Mouse (Mus musculus): ENCODE measurements at regions not wholly inside any gene's neighbourhood (a gene's known extent, or its start where the extent isn't known, plus 50 kb on each side); places are given as distances from the start of the nearest gene placed in this dataset.

DNA sequence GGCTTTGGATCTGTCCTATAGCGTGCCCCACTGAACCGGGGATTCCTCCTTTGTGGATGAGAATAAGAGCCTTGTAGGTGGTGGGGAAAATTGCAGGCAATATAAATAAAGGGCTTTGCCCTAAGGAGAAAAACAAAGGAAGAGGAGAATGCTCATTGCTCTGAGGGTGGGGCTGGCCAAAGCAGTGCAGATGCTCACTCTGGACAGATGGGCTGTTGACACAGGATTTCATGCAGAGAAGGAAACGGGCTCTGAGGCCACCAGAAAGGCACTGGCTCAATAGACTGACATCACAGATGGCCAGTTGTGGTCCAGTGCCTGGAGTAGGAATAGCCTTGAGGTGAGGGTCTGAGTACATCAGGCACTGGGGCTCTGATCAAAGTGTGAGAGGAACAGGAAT is 532.7 kb upstream of the Atp11b start:
- Histone ChIP-seq H3K27ac (ENCODE audit: low read depth, low read length) (no peak overlapping the region), H3K9me3 (ENCODE audit: low read length) (no peaks in the 10 kb centered on the region), H3K9ac (replicated peaks; ENCODE audit: low read length, poor library complexity, severe bottlenecking) (no peak overlapping the region), H3K4me2 (ENCODE audit: low read depth, low read length, poor library complexity, severe bottlenecking) (no peak overlapping the region), H3K4me1 (ENCODE audit: insufficient read depth, low read length) (no peaks in the 10 kb centered on the region; the same call in 1 of the 2 replicates), H3K27me3 (ENCODE audit: insufficient read depth, low read length) (no peaks in the 10 kb centered on the region), H3K4me3 (ENCODE audit: low read depth, low read length) (no peak overlapping the region), H3K36me3 (ENCODE audit: insufficient read depth, low read length) (no peaks in the 10 kb centered on the region)
- WGBS = 48% methylated on average over 3 of the region's 3 CpGs
- ATAC-seq (ENCODE audit: low FRiP score) = no peak
- DNase-seq (ENCODE audit: low spot score) = no peak
- TF ChIP-seq CTCF (IDR thresholded peaks at IDR 0.05) = no peak

DNA sequence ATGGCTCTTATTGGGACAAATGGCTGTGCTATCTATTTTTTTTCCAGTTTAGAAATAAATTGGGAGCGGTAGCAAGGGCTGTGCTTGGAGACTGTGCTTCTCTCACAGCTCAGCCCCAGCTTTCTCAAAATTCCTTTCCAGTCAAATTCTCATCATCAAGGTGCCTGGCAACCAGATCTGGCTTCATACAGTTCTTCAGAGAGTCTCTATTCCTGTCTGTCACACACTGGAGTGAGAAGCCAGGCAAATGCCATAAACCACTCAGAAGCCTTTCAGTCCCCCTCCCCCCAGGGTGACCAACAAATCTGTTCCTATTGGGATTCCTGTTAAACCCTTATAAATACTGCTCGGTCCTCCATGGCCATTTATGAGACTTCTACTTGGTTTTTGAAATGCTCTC is 531.7 kb upstream of the Atp11b start:
- no peaks in the 10 kb centered on the region; the same call in 1 of the 2 replicates for H3K4me1 ChIP-seq (ENCODE audit: insufficient read depth, low read length)
- H3K36me3 ChIP-seq (ENCODE audit: insufficient read depth, low read length) = no peaks in the 10 kb centered on the region
- H3K27me3 ChIP-seq (ENCODE audit: insufficient read depth, low read length) = no peaks in the 10 kb centered on the region
- DNase-seq (ENCODE audit: low spot score) (peak; percentile 44), ATAC-seq (ENCODE audit: low FRiP score) (no peak)
- H3K9me3 ChIP-seq (ENCODE audit: low read length) = no peaks in the 10 kb centered on the region
- no peak for TF ChIP-seq CTCF (IDR thresholded peaks at IDR 0.05)
- no peak overlapping the region for H3K4me2 ChIP-seq (ENCODE audit: low read depth, low read length, poor library complexity, severe bottlenecking)
- no peak overlapping the region for H3K4me3 ChIP-seq (ENCODE audit: low read depth, low read length)
- no peak overlapping the region for H3K27ac ChIP-seq (ENCODE audit: low read depth, low read length)
- H3K9ac ChIP-seq (replicated peaks; ENCODE audit: low read length, poor library complexity, severe bottlenecking) = no peak overlapping the region
- 50% methylated on average over 2 of the region's 2 CpGs for WGBS

DNA sequence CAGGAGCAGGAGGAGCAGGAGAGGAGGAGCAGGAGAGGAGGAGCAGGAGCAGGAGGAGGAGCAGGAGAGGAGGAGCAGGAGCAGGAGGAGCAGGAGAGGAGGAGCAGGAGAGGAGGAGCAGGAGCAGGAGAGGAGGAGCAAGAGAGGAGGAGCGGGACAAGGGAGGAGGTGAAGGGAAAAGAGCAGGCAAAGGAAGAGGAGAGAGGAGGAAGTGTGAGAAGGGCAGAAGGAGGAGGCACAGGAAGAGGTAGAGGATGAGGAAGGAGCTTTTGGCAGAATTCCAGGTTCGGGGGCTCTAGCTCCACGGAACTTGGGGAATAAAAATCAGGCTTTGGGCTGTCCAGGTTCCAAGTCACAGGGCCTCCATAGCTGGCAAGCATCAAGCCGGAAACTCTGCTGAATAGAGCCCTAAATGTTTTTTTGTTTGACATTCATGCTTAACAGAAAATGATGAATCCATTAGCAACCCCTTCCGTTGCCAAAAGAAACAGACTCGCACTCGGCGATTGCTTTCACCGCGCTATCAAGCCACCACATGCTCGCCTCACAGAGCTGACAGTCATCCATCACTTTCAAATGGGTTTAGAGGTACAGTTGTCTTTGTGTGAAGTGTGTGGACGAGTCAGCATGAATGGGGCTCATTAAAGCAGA is 528.7 kb upstream of the Atp11b start:
- DNase-seq (ENCODE audit: low spot score) (peak; percentile 71), ATAC-seq (ENCODE audit: low FRiP score) (0 out of 2 replicates have a peak, but pooled peaks have one; percentile 34)
- no peaks in the 10 kb centered on the region; the same call in 1 of the 2 replicates for H3K4me1 ChIP-seq (ENCODE audit: insufficient read depth, low read length)
- no peak overlapping the region for H3K4me3 ChIP-seq (ENCODE audit: low read depth, low read length)
- no peaks in the 10 kb centered on the region for H3K9me3 ChIP-seq (ENCODE audit: low read length)
- no peaks in the 10 kb centered on the region for H3K27me3 ChIP-seq (ENCODE audit: insufficient read depth, low read length)
- TF ChIP-seq CTCF (IDR thresholded peaks at IDR 0.05) = no peak
- 29% methylated on average over 12 of the region's 12 CpGs for WGBS
- H3K4me2 ChIP-seq (ENCODE audit: low read depth, low read length, poor library complexity, severe bottlenecking) = peak overlapping the region; percentile 34
- no peaks in the 10 kb centered on the region for H3K36me3 ChIP-seq (ENCODE audit: insufficient read depth, low read length)
- no peak overlapping the region for H3K9ac ChIP-seq (replicated peaks; ENCODE audit: low read length, poor library complexity, severe bottlenecking)
- no peak overlapping the region for H3K27ac ChIP-seq (ENCODE audit: low read depth, low read length)

DNA sequence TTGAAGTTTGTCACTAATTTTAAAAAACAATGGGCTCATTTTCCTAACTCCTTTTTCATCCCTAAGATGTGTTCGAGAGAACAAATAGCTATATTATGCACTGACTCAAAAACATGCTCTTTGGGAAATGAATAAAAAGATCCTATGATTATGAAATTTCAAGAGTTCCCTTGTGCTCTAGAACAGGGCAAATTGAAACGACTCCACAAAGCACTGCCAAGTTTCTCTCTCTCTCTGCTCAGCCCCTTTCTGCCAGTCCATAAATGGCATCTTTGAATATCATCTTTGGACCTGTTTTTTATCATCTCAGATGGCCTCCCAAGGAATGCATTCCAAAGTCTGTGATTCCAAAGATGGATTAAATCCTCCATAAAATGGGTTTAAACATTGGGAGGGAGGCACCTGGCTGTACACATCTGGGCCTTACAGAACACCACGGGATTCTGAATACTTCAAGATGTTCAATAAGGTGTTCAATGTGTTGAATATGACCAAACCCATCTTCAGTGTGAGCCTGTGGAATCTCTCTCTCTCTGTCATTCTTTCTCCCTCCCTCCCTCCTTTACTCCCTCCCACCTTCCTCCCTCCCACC is 528.0 kb upstream of the Atp11b start:
- no peaks in the 10 kb centered on the region for H3K36me3 ChIP-seq (ENCODE audit: insufficient read depth, low read length)
- DNase-seq (ENCODE audit: low spot score) = no peak
- 66% methylated on average over 3 of the region's 3 CpGs for WGBS
- ATAC-seq (ENCODE audit: low FRiP score) = no peak
- H3K27me3 ChIP-seq (ENCODE audit: insufficient read depth, low read length) = no peaks in the 10 kb centered on the region
- H3K9ac ChIP-seq (replicated peaks; ENCODE audit: low read length, poor library complexity, severe bottlenecking) = no peak overlapping the region
- TF ChIP-seq CTCF (IDR thresholded peaks at IDR 0.05) = no peak
- no peak overlapping the region for H3K4me3 ChIP-seq (ENCODE audit: low read depth, low read length)
- H3K27ac ChIP-seq (ENCODE audit: low read depth, low read length) = no peak overlapping the region
- no peaks in the 10 kb centered on the region for H3K9me3 ChIP-seq (ENCODE audit: low read length)
- no peaks in the 10 kb centered on the region; the same call in 1 of the 2 replicates for H3K4me1 ChIP-seq (ENCODE audit: insufficient read depth, low read length)
- peak overlapping the region; percentile 34; the same call in 1 of the 2 replicates for H3K4me2 ChIP-seq (ENCODE audit: low read depth, low read length, poor library complexity, severe bottlenecking)

DNA sequence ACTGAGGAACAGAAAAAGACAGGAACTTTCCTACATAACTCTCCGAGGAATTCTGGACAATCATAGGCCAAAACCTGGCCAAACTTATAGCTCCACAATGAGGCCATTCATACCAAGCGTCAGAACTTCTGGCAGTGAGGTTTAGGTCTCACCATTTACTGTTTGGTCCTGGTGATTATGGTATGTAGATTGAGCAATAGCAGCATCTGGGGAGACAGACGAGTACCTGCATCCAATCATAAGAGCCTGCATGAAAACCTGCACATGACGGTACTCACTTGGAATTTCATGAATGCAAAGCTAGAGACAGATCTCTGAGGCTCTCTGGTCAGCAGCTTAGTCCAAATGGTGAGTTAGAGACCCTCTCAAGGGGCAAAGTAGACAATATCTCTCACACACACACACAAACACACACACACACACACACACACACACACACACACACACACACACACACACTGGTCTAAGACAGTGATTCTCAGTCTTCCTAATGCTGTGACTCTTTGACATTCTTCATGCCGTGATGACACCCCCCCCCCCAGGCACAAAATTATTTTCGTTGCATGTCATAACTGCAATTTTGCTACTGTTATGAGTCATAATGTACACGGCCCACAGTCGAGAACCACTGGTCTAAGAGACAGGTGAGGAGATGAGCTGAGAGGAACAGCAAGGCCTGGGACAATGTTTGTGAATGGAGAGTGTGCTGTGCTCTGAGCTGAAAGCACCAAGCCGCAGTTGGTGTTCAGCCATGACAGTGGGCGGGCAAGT is 522.6 kb upstream of the Atp11b start:
- WGBS = 89% methylated on average over 10 of the region's 10 CpGs
- no peak overlapping the region for H3K27ac ChIP-seq (ENCODE audit: low read depth, low read length)
- no peak for DNase-seq (ENCODE audit: low spot score)
- no peaks in the 10 kb centered on the region for H3K27me3 ChIP-seq (ENCODE audit: insufficient read depth, low read length)
- no peak overlapping the region for H3K4me2 ChIP-seq (ENCODE audit: low read depth, low read length, poor library complexity, severe bottlenecking)
- H3K36me3 ChIP-seq (ENCODE audit: insufficient read depth, low read length) = no peaks in the 10 kb centered on the region
- H3K4me1 ChIP-seq (ENCODE audit: insufficient read depth, low read length) = no peaks in the 10 kb centered on the region
- no peak overlapping the region for H3K9ac ChIP-seq (replicated peaks; ENCODE audit: low read length, poor library complexity, severe bottlenecking)
- H3K9me3 ChIP-seq (ENCODE audit: low read length) = no peaks in the 10 kb centered on the region
- TF ChIP-seq CTCF (IDR thresholded peaks at IDR 0.05) = no peak
- no peak for ATAC-seq (ENCODE audit: low FRiP score)
- H3K4me3 ChIP-seq (ENCODE audit: low read depth, low read length) = no peak overlapping the region

DNA sequence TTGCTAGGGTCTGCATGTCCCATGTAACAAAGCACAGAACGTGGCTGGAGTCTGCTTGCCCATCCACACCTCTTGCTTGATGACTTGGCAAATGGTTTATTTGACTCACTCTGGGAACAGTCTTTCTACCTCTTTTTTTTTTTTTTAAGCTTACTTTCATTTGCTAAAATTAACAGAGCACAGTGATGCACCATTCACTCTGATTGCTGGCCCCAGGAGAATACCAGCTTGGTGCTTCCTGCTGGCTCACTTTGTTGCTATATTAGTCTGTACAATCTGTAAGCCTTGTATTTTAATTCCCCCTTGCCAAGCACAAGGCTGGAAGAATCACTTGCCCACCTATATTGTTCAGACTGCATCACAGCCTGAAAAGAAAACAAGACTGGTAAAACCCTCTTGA is 521.4 kb upstream of the Atp11b start:
- Histone ChIP-seq H3K36me3 (ENCODE audit: insufficient read depth, low read length) (no peaks in the 10 kb centered on the region), H3K27me3 (ENCODE audit: insufficient read depth, low read length) (no peaks in the 10 kb centered on the region), H3K4me1 (ENCODE audit: insufficient read depth, low read length) (0 out of 2 replicates have a peak, but pooled peaks cover 3% of the 10 kb centered on the region), H3K27ac (ENCODE audit: low read depth, low read length) (no peak overlapping the region), H3K9ac (replicated peaks; ENCODE audit: low read length, poor library complexity, severe bottlenecking) (no peak overlapping the region), H3K4me3 (ENCODE audit: low read depth, low read length) (no peak overlapping the region), H3K4me2 (ENCODE audit: low read depth, low read length, poor library complexity, severe bottlenecking) (no peak overlapping the region), H3K9me3 (ENCODE audit: low read length) (no peaks in the 10 kb centered on the region)
- WGBS = 54% methylated on average over 1 of the region's 1 CpGs
- TF ChIP-seq CTCF (IDR thresholded peaks at IDR 0.05) = no peak
- DNase-seq (ENCODE audit: low spot score) (no peak), ATAC-seq (ENCODE audit: low FRiP score) (no peak)
